Mouse (Mus musculus) kidney, postnatal 14 days (tissue): ENCODE results near the gene Cdiptos.

Source experiments
- DNase-seq: peaks from one replicate; pipeline ENCODE4 v3.0.0; 2022; ENCODE audit warnings: mixed read lengths

The Cdiptos gene

DNA sequence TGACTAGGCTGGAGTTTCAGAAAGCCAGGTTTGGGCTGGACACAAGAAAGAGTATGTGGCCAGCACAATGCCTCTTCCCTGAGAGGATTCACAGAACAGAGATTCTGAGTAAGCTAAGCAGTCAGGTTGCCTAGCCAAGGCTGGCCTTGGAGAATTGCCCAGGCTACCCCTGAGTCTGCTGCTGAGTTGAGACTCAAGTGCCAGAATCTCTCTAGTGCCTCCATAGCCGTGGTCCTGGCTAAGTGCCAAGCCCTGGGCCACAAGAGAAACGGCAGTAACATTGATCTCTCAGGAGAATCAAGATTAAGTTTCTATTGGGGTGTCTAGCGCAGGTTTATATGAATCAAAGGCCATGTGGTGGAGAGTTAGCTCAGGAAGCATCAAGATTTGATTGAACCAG is 10.3 kb downstream of the Cdiptos start:
- DNase-seq, result no peak

DNA sequence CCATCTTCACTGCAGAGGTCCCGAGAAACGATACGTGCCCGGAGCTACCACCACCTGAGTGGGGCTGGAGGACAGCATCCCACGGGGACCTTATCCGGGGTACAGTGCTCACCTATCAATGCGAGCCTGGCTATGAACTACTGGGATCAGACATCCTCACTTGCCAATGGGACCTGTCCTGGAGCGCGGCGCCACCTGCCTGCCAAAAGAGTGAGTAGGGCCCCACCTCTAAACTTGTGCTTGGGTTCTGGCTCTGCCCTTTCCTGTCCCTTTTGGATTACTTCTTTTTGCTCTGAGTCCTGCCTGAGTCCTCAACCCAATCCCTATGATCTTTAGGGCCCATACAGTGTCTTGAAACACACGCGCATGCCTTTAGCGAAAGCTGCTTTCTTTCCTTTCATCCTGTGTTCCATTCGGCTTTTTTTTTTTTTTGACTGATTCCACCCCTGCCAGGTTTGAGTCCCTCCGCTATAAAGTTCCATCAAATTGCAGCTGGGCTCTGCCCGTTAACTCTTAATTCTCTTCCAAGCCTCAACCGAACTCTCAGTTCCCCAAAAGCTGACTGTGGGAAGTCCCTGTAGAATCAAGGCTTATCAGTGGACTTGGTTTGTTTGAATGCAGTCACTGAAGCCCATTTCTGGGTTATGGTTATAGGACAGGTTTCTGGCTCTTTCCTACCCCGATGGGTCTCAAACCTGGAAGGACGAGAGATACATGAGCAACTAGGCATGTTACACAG is 12.2 kb downstream of the Cdiptos start:
- DNase-seq, result peak; percentile 73

DNA sequence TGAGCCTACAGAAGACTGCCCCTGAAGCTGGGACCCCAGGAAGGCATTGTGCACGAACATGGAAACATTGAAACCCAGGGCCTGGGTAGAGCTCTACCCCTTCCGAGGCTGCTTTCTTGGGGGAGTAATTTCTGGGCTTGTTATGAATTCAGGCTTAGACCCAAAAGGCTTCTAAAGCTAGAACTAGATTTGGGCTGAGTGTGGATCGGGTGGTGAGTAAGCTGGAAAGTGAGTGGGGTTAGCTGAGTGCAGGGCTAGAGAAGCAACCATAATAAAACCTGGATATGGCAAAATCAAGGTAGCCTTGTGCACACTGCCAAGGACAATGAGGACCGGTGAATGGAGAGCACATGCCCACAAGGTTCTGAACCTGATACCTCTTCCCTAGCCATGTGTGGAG is 13.9 kb downstream of the Cdiptos start:
- no peak for DNase-seq

DNA sequence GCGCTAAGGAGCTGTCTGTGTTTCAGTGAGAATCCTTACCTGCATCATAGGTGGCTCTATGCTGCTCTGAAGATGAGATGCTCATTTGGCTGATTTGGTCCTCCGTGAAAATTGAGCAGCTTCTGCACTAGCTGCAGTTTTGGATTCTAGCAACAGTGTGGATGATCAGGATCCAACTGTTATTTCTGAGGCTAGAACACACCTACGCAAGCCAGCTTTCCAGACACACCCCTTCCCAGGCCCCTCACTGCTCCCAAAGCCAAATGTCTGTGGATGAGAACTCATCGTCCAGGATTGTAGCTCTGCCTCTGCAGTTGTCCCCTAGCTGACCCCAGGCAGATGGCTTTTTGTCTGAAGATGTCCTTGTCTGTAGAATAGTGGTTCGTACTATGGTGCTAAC is 14.8 kb downstream of the Cdiptos start:
- no peak for DNase-seq

DNA sequence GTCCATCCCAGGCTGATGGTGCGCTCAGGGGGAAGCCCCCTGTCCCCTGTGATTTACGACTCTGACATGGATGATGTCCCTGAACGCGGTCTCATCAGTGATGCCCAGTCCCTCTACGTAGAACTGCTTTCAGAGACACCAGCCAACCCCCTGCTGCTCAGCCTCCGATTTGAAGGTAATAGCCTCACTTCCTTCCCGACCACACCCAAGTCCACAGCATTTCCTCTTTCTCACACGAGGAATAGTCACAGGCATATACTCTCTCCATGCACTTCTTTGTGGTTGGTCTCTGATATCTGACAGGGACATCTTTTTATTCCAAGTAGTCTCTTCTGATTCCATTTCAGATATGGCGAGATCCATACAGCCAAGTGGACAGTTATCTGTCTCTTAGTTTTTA is 16.1 kb downstream of the Cdiptos start:
- no peak for DNase-seq

DNA sequence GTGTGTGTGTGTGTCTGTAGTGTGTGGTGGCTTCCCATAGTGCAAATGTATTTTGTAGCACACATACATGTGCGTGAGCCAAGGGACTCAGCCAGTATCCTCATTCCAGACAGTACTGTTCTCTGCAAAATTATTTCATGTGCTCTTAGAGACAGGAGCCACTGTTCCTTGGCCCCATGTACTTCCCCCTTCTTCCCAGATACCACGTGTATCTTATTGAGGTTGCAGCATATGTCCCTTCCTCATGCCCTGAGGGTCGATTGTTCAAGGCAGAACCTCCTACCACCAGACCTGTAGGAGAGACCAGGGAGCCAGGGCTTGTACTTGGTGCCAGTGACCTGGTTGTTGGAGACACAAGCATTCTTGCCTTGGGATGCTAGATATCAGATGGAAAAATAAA is 20.8 kb downstream of the Cdiptos start:
- DNase-seq, result no peak

DNA sequence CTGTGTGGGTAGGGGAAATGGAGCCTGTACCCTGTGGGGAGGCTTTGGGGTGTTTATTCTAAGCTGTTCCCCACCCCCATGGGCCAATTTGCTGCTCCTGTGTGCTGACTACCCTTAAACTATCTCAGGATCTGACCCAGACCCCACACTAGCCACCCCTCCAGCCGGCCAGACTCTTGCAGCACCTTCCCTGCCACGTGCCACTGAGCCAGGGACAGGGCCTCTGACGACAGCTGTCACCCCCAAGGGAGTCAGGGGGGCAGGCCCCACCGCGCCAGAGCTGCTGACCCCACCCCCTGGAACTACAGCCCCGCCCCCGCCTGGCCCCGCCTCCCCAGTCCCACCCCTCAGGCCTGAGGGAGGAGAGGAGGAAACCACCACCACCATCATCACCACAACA is 23.3 kb downstream of the Cdiptos start:
- DNase-seq, result no peak

DNA sequence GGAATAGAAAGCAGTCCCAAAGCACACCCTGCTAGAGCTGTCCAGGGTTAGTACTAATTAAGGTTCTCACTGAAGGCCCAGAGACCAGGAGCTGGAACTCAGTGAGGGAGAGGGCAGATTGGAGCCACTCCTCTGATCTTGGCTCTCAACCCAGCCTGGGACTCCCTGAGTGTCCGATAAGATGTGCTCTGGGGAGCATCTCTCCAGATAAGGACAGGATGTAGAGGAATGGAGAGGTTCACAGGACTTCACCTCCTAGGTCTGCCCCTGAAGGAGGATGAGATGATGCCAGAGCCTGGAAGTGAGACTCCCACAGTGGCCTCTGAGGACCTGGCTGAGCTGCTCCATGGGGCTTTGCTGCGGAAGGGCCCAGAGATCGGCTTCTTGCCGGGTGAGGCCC is 24.2 kb downstream of the Cdiptos start:
- no peak for DNase-seq

DNA sequence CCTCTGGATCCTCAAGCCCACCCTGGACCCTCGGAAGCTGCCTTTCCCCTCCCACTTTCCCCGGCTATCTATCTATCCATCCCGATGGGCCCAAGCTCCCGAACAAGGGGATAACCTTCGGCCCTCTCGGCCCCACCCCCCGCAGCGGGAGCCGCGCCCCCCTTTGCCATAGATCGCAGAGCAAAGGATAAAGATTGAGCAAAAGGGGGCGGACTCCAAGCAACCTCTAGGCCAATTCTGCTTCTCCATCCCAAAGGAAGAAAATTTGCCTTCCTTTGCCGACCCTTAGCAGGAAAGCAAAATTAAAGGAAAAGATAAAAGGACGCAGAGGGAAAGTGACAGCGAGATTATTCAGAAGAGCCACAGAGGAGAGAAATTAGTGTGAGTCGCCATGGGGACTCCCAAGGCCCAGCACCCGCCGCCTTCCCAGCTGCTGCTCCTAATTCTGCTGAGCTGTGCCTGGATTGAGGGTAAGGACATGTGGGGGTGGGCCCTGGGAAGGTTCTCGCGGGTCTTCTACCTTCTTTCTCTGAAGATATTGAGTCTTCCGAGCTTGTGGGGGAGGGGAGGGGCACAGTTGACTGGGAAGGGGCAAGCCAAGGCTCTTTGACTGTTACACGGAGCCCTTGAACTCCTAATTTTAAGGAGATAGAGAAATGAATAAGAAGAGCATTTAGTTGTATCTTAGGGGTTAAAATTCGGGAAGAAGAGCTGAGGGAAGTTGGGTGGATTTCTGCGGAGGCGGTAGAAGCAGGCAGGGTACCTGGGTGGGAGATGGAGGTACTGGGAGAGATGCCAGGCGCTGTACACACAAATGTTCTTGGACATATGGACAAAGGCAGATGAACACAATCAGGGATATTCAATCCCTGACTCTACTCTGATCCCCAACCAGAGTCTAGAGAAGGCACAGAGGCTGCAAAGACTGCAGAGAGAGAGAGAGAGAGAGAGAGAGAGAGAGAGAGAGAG is 25.0 kb downstream of the Cdiptos start:
- no peak for DNase-seq

DNA sequence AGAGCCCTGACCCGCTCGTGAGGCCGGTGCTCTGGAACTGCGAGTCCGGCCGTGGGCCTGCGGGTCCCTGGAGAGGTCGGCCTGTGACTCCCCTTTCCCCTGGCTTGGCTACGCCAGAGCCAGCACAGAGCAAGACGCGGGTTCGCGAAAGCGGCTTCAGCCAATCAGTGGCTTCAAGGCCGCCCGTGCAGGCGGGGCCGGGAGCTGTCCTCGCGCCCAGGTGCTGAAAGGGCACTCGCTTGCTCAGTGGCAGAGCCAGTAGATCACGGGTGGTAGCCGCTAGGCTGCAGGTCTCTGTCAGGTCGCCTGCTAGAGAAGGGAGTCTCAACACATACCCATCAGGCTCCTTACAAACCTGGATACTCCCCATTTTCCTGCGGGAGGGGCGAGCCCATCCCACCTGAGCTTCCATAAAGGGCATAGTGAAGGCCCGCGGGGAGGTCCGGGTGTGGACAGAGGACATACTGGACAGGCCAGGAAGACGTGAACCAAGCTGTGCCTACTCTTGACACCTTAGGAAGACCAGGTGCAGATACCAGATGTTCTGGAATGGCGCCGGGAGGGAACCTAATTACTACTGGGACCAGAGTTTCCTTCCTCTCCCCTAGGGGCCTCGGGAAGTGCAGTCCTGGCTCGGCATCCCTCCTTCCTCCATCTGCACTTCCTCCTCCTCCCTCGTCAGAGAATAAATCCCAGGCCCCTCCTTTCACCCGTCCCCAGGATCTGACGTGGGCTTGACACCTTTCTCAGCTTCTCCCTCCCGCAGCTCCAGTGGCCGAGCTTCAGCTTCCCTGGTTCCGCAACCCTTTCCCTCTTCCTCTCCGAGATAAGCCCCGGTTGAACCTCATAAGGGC is 25.9 kb downstream of the Cdiptos start, which contains the start of gene Sez6l2:
TSS of gene Sez6l2 (plus strand) at position 771 of the 854 bp plus-strand sequence.
- DNase-seq, result peak; percentile 93

DNA sequence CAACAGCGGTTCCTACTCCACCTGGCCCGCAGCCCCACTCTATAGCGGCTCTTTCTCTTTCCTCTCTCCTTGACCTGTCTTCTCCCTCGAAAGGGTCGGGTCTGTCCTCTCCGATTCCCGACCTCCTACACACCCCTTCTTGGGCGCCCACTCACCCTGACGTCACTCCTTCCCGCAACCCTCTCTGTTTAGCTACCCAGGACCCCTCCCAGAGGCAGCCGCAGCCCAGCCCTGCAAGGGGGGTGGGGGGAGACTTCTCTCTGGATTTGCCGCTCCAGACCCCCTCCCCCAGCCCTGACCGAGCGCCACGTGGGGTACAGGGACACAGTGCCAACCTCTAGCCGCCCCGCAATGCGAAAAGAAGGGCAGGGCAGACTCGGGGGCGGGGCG is 26.5 kb downstream of the Cdiptos start, which contains the start of gene Asphd1:
TSS of gene Asphd1 (minus strand) at position 180 of the 390 bp plus-strand sequence.
- DNase-seq, result no peak

DNA sequence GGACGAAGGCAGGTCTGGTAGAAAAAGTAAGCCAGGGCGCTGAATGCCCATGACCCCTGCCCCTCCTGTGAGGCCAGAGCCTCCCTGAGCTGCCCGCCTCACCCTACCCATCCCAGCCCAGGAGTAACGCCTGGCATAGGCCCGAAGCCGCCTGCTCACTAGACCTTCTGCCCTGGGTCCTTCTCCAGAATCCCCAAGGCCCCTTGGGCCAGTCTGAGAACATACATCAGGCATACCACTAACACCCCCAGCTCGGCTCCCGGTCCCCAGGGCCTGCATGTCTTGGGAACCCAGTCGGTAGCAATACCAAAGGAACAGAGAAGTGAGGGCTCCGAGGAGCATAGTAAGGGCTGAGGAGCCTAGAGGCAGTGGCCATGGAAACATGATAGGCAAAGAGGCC is 27.3 kb downstream of the Cdiptos start:
- DNase-seq, result no peak

DNA sequence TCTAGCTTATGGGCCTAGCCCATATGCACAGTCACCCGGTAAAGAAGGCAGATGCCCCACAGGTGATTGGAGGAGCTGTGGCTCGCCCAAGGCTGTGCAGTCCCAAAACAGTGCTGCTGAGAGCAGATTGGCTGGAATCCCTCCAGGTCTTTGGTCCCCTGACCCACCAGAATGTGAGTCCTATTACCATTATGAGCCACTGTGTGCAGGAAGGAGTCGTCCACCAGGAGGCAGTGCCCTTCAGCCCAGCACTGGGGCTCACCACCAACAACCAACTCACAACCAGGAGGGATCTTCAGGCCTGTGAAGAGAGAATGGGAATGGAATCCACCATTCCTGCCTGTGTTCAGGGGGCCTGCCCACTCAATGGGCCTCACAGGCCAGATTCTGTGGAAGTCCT is 29.4 kb downstream of the Cdiptos start:
- peak; percentile 46 for DNase-seq

DNA sequence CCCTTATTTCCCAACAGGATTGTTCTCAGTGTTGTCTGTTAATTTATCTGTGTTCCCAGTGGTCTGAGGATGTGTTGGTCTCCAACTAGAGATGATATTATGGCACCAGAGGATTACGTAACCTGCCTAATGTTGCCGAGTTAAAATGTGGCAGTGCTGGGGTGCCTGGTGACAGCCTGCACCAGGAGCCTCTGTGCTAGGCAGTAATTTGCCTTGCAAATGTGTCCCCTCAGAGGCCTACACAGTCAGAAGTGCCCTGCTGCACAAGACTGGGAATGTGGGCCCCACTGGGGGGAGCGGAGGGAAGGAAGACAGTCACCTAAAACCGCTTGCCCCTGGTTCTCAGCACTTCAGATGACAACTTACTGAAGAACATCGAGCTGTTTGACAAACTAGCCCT is 34.1 kb downstream of the Cdiptos start:
- DNase-seq, result no peak

DNA sequence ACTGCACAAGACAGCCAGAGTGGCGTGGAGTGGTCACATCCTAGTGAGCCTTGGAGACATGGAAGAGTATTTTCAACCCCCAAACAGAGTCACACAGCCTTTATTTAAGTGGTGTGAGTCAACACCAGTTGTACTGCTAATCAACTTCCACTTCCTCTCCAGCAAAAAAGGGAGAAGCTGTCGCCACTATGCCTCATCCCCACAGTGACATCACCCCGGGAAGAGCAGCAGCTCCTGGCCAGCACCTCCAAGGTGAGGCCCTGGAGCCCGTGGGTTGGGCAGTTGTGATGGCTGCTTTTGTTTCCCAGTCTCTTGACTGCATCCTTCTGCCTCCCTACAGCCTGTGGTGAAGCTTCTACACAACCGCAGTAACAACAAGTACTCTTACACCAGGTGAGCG is 34.7 kb downstream of the Cdiptos start:
- DNase-seq, result no peak

DNA sequence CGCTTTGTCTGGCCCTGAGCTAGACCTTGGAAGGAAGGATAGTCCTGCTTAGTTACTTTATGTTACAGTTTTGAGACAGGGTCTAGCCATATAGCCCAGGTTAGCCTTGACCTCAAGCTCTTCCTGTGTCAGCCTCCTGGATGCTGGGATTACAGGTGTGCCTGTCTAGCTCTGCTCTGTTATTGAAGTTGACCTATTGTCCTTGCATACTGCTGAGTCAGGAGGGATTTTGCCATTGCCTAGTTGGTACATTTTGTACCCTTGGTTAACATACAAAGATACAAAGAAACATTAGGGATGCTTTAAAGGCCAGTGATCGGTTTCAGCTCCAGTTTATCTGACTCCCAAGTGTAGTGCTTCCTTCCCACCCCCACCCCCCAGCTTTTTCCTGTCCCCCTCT is 43.2 kb downstream of the Cdiptos start:
- no peak for DNase-seq

DNA sequence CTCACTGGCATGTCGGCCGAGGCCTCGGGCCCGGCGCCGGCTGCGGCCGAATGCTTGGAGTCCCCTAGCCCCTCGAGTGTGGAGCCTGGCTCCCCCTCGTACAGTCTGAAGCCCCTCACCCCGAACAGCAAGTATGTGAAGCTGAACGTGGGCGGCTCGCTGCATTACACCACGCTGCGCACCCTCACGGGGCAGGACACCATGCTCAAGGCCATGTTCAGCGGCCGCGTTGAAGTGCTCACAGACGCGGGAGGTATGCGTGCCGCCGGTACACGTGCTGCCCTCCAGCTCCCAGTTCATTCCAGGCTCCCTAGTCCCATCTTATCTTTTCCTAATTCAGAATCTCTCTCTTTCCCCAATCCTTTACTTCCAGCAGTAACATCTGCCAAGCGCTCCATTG is 46.9 kb downstream of the Cdiptos start:
- no peak for DNase-seq

DNA sequence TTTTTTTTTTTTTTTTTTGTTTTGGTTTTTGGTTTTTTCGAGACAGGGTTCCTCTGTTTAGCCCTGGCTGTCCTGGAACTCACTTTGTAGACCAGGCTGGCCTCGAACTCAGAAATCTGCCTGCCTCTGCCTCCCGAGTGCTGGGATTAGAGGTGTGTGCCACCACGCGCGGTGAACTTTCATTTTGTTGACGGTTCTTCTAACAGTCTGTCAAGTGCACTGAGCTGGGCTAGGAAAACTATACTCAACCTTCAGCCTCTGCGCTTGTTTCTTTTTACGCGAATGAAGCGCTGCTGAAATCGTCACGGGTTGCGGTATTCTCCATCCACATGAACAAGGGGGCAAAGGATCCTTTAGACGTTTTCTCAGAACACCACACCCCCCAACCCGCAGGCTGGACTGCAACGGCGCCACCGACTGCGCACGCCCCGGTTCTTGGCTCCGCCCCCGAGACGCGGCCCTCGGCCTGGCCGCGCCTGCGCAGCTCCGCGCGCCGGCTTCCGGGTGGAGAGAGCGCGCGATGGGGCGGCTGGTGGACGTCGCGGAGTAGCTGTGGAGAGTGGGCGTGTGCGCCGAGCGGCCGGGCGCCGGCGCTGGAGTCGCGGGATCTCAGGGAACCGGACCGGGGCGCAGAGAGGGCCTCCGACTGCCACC is 47.4 kb downstream of the Cdiptos start, which contains the start of gene Kctd13:
TSS of gene Kctd13 (plus strand) at position 496 of the 654 bp plus-strand sequence.
- DNase-seq, result peak; percentile 97

DNA sequence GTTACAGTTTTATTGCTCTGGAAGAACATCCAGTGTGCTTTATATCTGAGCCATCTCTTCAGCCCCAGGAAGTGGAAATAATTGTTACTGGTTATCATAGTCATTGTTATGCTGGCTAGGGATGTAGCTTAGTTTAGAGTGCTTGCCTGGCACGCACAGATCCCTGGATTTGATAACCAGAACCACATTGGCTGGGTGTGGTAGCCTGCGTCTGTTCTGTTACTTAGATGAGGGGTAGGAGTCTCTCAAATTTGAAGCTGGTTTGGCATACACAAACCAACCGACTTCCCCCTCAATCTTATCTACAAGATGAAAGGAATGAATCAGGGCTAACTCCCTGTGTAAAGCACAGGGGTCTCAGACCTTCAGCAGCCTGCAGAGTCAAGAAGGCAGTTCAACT is 49.6 kb downstream of the Cdiptos start:
- DNase-seq, result no peak

DNA sequence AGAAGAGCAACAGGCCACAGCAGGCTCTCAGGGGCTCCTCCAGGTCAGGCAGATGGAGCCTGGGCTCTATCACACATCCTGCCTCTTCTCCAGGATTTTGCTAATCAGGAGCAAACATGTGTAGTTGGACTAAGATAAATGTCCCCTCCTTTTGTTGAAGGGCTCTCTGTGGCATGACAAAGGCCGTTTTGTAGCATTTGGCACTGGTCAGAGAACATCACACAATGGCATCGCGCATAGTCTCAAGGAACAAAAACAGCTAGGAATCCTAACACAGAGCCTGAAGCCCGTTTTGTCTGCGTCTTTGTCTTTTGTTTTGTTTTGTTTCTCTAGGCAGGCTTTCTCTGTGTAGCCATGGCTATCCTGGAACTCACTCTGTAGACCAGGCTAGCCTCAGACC is 51.9 kb downstream of the Cdiptos start:
- no peak for DNase-seq

DNA sequence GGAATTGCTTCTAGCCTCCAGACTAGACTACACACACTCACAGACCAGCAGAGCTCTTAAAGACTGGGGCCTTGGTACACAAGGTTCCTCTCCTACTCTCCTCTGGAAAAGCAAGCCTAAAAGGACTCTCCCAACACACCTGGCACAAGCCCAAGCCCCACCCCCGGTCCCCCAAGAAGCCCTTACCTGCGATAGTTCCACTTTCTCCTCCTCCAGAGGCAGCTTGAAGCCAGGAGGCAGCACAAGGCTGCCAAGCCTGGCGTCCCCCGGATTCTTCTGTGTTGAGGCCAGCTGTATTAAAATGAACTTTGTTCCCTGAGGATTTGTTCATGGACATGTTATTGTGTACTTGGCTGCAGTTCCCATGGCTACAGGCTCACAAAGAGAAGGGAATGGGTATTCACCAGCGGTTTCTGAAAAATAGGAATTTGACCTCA is 53.3 kb downstream of the Cdiptos start, which contains the start of gene Tmem219:
TSS of gene Tmem219 (minus strand) at position 294 of the 437 bp plus-strand sequence.
- peak; percentile 89 for DNase-seq
